Mouse (Mus musculus): ENCODE results near the gene Xirp1. TPM values are rescaled to one million over a fixed set of nuclear protein-coding genes. Genes with fewer than 3 reads are reported as not detected.
A peak's percentile ranks its signal among the peaks of the same experiment; 100 is the strongest.

Gene Xirp1
- polyA plus RNA-seq, 1 experiment, result 0.08 TPM

- whole genome bisulfite sequencing, result 80% methylated on average over 23 of the region's 23 CpGs
- no peak overlapping the region for H3K4me3 ChIP-seq (ENCODE audit: extremely low read depth, insufficient read depth, insufficient read length)
- no peak overlapping the region for H3K27ac ChIP-seq (ENCODE audit: insufficient read depth, low read length)
- H3K27me3 ChIP-seq (ENCODE audit: control insufficient read depth, insufficient read depth, low read length), result no peaks in the 10 kb centered on the region
- peaks cover 41% of the 10 kb centered on the region for H3K36me3 ChIP-seq (ENCODE audit: control insufficient read depth, insufficient read depth, low read length)
- H3K4me1 ChIP-seq (ENCODE audit: control insufficient read depth, insufficient read depth, insufficient read length), result peaks cover 3% of the 10 kb centered on the region; the same call in 1 of the 2 replicates
- DNase-seq (ENCODE audit: low read depth in 1 of 2, low spot score in 2 of 2), result no peak
- TF ChIP-seq CTCF (IDR thresholded peaks at IDR 0.05; ENCODE audit: extremely low read depth, insufficient read depth, insufficient read length, insufficient replicate concordance) (no peak), POLR2A (IDR thresholded peaks at IDR 0.05; ENCODE audit: low read depth, low read length) (no peak)
Measured at GRCm38 (mm10) chr9:119973281-119973680, 50.1 kb downstream of the Xirp1 start.

DNA sequence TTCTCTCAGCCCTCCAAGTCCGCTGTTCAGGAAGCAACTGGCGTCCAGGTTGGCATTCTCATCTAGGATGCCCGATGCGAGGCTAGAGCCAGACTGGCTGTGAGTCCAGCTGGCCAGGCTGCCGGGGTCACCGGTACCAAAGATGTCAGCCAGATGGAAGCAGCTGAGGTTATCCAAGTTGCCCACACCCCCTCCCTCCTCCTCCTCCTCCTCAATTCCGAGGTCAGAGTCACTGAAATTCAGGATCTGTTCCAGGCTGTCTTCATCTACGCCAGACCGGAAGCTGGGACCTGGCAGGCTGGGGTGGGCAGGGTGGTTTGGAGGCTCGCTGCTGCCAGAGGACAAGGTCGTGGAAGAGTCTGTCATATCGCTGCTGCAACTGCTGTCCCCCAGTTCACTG lies 50.8 kb downstream of the Xirp1 start:
- no peak overlapping the region for H3K27ac ChIP-seq (ENCODE audit: insufficient read depth, low read length)
- 85% methylated on average over 12 of the region's 12 CpGs for WGBS
- no peak for DNase-seq (ENCODE audit: low read depth in 1 of 2, low spot score in 2 of 2)
- TF ChIP-seq POLR2A (IDR thresholded peaks at IDR 0.05; ENCODE audit: low read depth, low read length), result no peak
- no peak for TF ChIP-seq CTCF (IDR thresholded peaks at IDR 0.05; ENCODE audit: extremely low read depth, insufficient read depth, insufficient read length, insufficient replicate concordance)
- H3K36me3 ChIP-seq (ENCODE audit: control insufficient read depth, insufficient read depth, low read length), result peaks cover 41% of the 10 kb centered on the region
- no peak overlapping the region for H3K4me3 ChIP-seq (ENCODE audit: extremely low read depth, insufficient read depth, insufficient read length)
- peaks cover 3% of the 10 kb centered on the region; the same call in 1 of the 2 replicates for H3K4me1 ChIP-seq (ENCODE audit: control insufficient read depth, insufficient read depth, insufficient read length)
- no peaks in the 10 kb centered on the region for H3K27me3 ChIP-seq (ENCODE audit: control insufficient read depth, insufficient read depth, low read length)

DNA sequence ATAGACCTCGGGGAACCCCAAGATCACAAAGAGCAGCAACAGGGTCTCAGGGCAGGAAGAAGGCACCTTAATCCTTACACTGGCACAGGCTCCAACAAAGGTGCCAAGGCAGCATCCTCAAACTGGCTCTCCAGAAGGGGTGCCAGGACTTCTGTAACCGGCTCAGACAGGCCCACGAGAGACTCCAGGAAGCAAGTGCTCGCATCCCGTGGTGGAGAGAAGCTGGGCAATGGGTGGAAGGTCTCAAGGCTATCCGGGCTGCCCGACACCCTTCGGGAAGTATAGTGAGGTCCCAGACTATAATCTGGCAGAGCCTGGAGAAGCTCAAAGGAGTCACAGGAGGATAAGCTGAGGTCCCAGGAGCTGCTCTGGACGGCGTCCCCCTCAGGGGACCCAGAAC lies 51.2 kb downstream of the Xirp1 start:
- H3K27me3 ChIP-seq (ENCODE audit: control insufficient read depth, insufficient read depth, low read length), result no peaks in the 10 kb centered on the region
- H3K4me3 ChIP-seq (ENCODE audit: extremely low read depth, insufficient read depth, insufficient read length), result no peak overlapping the region
- H3K36me3 ChIP-seq (ENCODE audit: control insufficient read depth, insufficient read depth, low read length), result peaks cover 41% of the 10 kb centered on the region
- TF ChIP-seq POLR2A (IDR thresholded peaks at IDR 0.05; ENCODE audit: low read depth, low read length), result no peak
- TF ChIP-seq CTCF (IDR thresholded peaks at IDR 0.05; ENCODE audit: extremely low read depth, insufficient read depth, insufficient read length, insufficient replicate concordance), result no peak
- WGBS, result 88% methylated on average over 10 of the region's 10 CpGs
- no peak overlapping the region for H3K27ac ChIP-seq (ENCODE audit: insufficient read depth, low read length)
- DNase-seq (ENCODE audit: low read depth in 1 of 2, low spot score in 2 of 2), result no peak
- H3K4me1 ChIP-seq (ENCODE audit: control insufficient read depth, insufficient read depth, insufficient read length), result peaks cover 3% of the 10 kb centered on the region; the same call in 1 of the 2 replicates

GRCm38 (mm10) chr9:119970763-119971656 lies 52.4 kb downstream of the Xirp1 start:
- Histone ChIP-seq H3K27ac (ENCODE audit: insufficient read depth, low read length) (no peak overlapping the region), H3K27me3 (ENCODE audit: control insufficient read depth, insufficient read depth, low read length) (no peaks in the 10 kb centered on the region), H3K4me3 (ENCODE audit: extremely low read depth, insufficient read depth, insufficient read length) (no peak overlapping the region), H3K36me3 (ENCODE audit: control insufficient read depth, insufficient read depth, low read length) (peaks cover 39% of the 10 kb centered on the region), H3K4me1 (ENCODE audit: control insufficient read depth, insufficient read depth, insufficient read length) (no peaks in the 10 kb centered on the region)
- WGBS, result 90% methylated on average over 7 of the region's 7 CpGs
- TF ChIP-seq POLR2A (IDR thresholded peaks at IDR 0.05; ENCODE audit: low read depth, low read length), result no peak
- no peak for TF ChIP-seq CTCF (IDR thresholded peaks at IDR 0.05; ENCODE audit: extremely low read depth, insufficient read depth, insufficient read length, insufficient replicate concordance)
- DNase-seq (ENCODE audit: low read depth in 1 of 2, low spot score in 2 of 2), result no peak

GRCm38 (mm10) chr9:119970221-119970620 lies 53.2 kb downstream of the Xirp1 start:
- Histone ChIP-seq H3K36me3 (ENCODE audit: control insufficient read depth, insufficient read depth, low read length) (peaks cover 38% of the 10 kb centered on the region), H3K4me1 (ENCODE audit: control insufficient read depth, insufficient read depth, insufficient read length) (no peaks in the 10 kb centered on the region), H3K27me3 (ENCODE audit: control insufficient read depth, insufficient read depth, low read length) (no peaks in the 10 kb centered on the region), H3K27ac (ENCODE audit: insufficient read depth, low read length) (no peak overlapping the region), H3K4me3 (ENCODE audit: extremely low read depth, insufficient read depth, insufficient read length) (no peak overlapping the region)
- TF ChIP-seq POLR2A (IDR thresholded peaks at IDR 0.05; ENCODE audit: low read depth, low read length), result no peak
- TF ChIP-seq CTCF (IDR thresholded peaks at IDR 0.05; ENCODE audit: extremely low read depth, insufficient read depth, insufficient read length, insufficient replicate concordance), result peak; percentile 36; the same call in 1 of the 2 replicates
- DNase-seq (ENCODE audit: low read depth in 1 of 2, low spot score in 2 of 2), result peak in 1 of 2 experiments; percentile 38
- 52% methylated on average over 6 of the region's 6 CpGs for WGBS

- Histone ChIP-seq H3K36me3 (ENCODE audit: control insufficient read depth, insufficient read depth, low read length) (peaks cover 35% of the 10 kb centered on the region), H3K27me3 (ENCODE audit: control insufficient read depth, insufficient read depth, low read length) (no peaks in the 10 kb centered on the region), H3K4me1 (ENCODE audit: control insufficient read depth, insufficient read depth, insufficient read length) (no peaks in the 10 kb centered on the region), H3K4me3 (ENCODE audit: extremely low read depth, insufficient read depth, insufficient read length) (no peak overlapping the region), H3K27ac (ENCODE audit: insufficient read depth, low read length) (no peak overlapping the region)
- DNase-seq (ENCODE audit: low read depth in 1 of 2, low spot score in 2 of 2), result no peak
- TF ChIP-seq POLR2A (IDR thresholded peaks at IDR 0.05; ENCODE audit: low read depth, low read length) (no peak), CTCF (IDR thresholded peaks at IDR 0.05; ENCODE audit: extremely low read depth, insufficient read depth, insufficient read length, insufficient replicate concordance) (no peak)
- WGBS, result 86% methylated on average over 7 of the region's 7 CpGs
Measured at GRCm38 (mm10) chr9:119969811-119970210, 53.6 kb downstream of the Xirp1 start.
